Mouse (Mus musculus) ES-E14 (cell line): ENCODE data around the gene Olfr132.
"Not testable (repeated sequence)": the region's sequence is repeated elsewhere in the genome, so short reads cannot be mapped to it uniquely, and the experiment has no call there.

Experiments used
- CHD2 ChIP-seq: IDR thresholded peaks from 2 replicates; pipeline ENCODE4 v1.6.1; 2014; ENCODE audit warnings: mild to moderate bottlenecking, low read depth, low read length, inconsistent platforms
- HCFC1 ChIP-seq: IDR thresholded peaks from 2 replicates; pipeline ENCODE4 v1.6.1; 2012; ENCODE audit warnings: low read length, inconsistent platforms, borderline replicate concordance; ENCODE audit not compliant: insufficient read depth
- MAFK ChIP-seq: IDR thresholded peaks from 2 replicates; pipeline ENCODE4 v1.6.1; 2014; ENCODE audit warnings: mild to moderate bottlenecking, low read depth, low read length, inconsistent platforms; ENCODE audit not compliant: insufficient read depth
- ZC3H11A ChIP-seq: IDR thresholded peaks from 2 replicates; pipeline ENCODE4 v1.6.1; 2012; ENCODE audit warnings: low read depth, mild to moderate bottlenecking, inconsistent platforms, low read length, borderline replicate concordance
- ZNF384 ChIP-seq: IDR thresholded peaks from 2 replicates; pipeline ENCODE4 v1.6.1; 2012; ENCODE audit warnings: low read depth, low read length, inconsistent platforms

- not testable (repeated sequence) for TF ChIP-seq ZNF384, HCFC1, CHD2, ZC3H11A, MAFK
Observed at GRCm38 (mm10) chr17:38124199-38124598, 10.1 kb downstream of the Olfr132 start.
